Mouse (Mus musculus) heart, adult 18-20 months (tissue): ENCODE measurements at regions not wholly inside any gene's neighbourhood (a gene's known extent, or its start where the extent isn't known, plus 50 kb on each side); places are given as distances from the start of the nearest gene placed in this dataset.
A peak's percentile ranks its signal among the peaks of the same experiment; 100 is the strongest.

ENCODE experiments used
- DNase-seq, 2 experiments: peaks; one replicate each; pipeline ENCODE4 v3.0.0; 2021 to 2022; ENCODE audit warnings: mixed read lengths in 1 of 2

GRCm38 (mm10) chr16:62681880-62682279 lies 104.7 kb downstream of the Nsun3 start:
- no peak for DNase-seq

- no peak for DNase-seq
These were observed 109.8 kb downstream of the Nsun3 start for GRCm38 (mm10) chr16:62676815-62677214.

DNA sequence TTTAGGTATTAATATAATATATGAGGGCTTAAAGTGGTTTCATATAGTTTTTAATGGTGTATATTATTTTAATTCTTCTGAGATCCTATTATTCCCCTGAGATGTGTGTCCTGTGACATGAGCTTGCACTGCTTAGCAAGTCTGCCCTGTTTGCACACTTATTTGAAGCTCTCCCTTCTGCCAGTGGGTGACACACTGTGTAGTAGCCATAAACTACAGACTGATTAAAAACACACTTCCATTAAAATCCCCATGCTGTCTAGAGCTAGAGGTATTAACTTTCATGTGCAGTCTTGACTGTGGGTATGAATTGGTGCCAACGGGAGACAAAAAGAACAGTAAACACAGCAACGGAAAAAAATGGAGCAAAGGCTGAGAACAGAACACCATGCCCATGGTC lies 129.2 kb downstream of the Nsun3 start:
- no peak for DNase-seq

DNA sequence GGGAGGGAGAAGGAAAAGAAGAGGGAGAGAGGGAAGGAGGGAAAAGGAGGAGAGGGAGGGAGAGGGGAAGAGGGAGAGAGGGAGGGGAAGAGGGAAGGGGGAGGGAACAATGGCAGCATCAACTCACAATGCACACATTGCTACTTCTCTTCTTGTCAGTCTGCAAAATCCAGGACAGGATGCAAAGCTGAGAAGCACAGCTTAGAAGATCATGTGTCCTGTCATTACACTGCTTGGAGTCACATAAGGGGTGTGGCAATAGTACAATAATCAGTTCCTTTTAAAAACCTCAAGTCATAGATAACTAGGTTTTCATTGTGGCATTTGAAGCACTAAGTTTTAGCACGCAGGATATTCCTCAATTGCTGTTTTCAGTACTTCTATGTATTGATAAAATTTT lies 132.2 kb downstream of the Nsun3 start:
- no peak for DNase-seq

DNA sequence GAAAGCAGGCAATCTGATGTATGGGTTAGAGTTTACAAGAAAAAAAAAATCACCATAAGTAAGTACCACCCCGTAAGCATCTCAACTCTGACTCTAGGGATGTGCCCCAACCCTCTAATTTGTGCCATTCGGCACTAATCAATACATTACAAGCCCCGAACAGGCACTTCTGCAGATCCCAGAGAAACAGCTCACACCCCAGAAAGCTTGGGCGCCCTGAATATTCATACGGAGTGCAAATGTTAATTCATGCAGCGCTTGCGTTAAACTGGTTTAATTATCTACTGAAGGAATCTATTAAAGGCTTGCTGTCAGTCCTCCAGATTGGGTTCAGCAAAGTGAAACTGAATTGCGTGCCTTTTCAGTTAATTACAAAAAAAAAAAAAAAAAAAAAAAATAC lies 132.8 kb downstream of the Nsun3 start:
- no peak for DNase-seq

- no peak for DNase-seq
These were observed 133.7 kb downstream of the Nsun3 start for GRCm38 (mm10) chr16:62652769-62653465.

DNA sequence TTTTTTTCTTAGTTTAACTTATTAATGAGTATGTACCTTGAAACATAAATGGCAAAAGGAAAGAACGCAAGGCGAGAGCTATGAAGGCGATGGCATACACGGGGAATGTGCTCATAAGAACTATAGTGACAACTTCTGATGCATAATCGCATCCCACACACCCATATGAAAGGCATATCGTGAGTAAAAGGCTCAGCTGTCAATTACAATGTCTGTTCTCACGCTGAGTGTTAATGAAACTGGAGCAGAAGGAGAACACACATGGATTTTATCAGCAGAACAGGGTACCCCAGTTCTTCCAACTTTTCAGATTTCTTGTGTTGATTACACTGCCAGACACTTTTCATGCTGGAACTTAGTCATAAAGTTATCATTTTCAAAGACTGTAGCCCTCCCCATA lies 135.8 kb downstream of the Nsun3 start:
- DNase-seq: no peak

DNA sequence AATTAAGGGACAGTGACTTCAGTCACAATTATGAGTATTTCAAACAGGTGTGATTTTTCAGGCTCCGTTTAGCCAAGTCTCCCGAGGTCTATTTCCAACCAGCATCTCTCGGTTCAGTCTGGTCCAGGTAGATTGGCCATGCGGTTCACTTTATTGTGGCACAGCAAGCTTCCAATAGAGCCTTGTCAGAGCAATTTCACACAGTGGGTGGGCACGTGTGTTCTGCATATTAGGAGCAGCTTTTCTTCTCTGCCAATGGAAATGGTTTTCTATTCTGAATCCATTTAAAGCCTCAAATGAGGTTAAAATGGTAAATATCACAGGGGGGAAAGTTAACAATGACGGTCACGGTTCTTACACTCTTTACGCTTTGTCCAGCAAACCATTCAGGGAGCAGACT lies 138.3 kb downstream of the Nsun3 start:
- no peak for DNase-seq

DNA sequence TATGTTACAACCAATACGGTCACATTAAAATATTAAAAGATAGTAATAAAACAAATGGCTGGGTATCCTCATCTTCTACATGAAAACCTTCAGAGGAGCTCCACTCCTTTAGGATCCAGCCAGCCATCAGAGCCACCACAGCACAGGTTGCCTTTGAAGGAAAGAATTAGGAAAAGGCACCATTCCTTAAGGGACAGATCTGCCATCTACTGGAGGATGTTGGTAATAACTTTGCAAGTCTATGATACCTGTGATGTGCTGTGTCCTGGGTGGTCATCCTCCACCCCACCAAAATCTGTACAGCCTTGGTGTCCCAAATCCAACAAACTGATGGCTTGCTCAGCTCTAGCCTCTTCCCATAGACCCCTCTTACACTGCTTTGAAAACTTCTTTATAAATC lies 140.5 kb downstream of the Nsun3 start:
- peak in 1 of 2 experiments; percentile 8 for DNase-seq

DNA sequence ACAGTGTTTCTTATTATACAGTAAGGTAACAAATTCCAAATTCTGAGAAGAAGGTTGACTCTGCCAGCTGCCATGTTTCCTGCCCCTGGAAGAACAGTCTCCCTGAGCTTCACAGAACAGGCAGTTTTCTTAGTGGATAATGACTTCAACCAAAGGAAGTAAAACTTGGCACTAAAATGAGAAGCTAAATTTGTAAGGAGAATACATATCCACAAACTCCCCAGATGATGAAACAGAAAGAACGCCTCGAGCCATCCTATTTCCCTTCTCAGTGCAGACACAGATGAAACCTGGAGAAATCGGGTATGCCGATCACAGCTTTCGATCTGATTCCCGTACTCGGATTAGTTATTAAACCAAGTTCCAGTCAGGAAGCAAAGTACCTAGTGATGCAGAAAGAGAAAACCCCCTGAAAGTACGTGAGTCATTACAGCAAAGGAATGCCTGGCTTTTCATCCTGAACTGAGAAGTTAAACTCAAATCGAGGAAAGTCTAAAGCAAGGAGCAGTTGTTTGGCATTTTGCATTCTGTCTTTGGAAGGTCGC lies 143.7 kb downstream of the Nsun3 start:
- no peak for DNase-seq

DNA sequence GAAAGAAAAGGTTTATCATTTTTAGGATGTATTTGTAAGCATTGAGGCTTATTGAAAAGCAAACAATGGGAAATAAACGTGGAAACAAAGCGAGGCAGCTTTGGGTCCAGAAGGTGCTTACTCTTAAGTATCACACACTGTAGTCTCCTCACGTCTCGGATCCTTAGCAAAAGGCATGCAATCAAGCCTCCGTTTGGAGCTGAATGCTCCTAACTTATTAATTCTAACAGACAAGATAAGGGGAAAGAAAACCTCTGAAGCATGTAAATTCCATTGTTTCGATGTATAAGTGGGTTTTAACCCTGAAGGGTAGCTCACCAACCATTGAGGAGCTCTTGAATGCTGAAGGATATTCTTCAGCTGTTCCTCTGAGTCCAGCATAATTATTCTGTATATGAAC lies 162.7 kb downstream of the Nsun3 start:
- DNase-seq: no peak

DNA sequence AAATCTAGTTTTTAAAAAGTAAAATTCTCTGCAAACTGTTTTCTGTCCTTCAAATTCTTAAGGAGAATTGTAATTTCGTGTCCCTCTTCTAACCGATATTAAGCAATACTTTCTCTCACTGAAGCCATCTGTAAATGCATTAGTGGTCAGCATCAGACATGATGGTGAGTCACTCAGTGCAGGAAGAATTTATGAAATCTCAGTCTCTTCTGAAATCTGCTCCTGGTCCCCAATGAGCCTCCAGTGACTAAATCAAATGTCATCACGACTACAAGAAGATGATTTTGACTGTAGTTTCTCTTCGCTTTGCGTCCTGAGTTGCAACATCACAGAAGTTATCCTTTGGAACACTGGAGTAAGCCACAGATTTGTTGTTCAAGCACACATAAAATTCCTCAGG lies 175.7 kb downstream of the Nsun3 start:
- DNase-seq: no peak

DNA sequence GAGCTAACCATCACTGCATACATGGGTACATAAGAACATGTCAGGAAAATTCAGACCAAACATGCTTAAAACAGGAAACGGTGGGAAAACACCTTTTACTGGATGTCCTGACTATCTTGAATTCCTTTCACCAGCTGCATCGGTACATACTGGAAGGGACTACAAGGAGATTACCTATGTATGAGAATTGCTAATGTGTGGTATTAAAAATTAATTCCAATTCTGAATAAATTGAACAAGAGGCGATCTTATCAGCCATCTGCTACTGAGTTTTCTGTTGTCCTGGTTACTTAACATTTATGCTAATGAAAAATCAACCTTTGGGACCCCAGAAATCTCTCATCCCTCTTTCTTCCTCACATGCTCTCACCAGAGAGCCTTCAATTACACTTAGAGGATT lies 178.0 kb downstream of the Nsun3 start:
- no peak for DNase-seq

DNA sequence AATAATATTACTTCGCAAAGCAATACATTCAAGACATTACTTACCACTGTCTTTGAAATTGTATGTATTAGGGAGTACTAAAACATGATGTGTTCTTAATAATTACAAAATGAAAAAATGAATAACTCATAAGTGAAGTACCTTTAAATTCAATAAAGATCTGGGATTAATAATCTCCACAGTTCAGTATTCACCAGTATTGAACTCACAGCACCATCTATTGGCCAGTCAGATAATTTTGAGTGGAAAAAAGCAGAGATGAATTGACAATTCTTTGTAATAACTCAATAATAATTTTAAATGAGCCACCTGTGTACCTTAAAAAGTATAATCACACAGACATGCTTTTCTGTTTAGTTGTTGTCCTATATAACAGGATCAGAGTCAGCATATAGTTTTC lies 180.7 kb downstream of the Nsun3 start:
- DNase-seq: no peak

DNA sequence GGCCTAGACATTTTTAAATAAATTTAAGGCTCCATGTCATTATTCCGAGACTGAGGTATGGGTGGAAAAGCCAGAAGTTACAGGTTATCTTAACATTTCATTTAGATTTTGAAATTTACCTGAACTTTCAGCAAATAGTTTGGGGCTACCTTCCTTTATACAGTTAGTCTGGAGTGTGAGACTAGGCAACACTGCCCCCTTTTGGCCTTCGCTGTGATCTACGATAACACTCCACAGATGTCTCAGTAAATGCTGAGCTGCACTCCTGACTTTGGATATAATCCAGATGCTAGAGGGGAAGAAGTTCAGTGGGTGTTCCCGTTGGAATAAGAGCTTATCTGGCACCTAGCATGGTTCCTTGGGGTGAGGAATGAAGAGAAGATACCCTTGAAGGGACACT lies 224.6 kb downstream of the Nsun3 start:
- DNase-seq: peak; percentile 1 to 29

- DNase-seq: no peak
These were observed 243.5 kb downstream of the Nsun3 start for GRCm38 (mm10) chr16:62543156-62543555.

GRCm38 (mm10) chr16:62537730-62538479 lies 248.7 kb downstream of the Nsun3 start:
- DNase-seq: no peak

DNA sequence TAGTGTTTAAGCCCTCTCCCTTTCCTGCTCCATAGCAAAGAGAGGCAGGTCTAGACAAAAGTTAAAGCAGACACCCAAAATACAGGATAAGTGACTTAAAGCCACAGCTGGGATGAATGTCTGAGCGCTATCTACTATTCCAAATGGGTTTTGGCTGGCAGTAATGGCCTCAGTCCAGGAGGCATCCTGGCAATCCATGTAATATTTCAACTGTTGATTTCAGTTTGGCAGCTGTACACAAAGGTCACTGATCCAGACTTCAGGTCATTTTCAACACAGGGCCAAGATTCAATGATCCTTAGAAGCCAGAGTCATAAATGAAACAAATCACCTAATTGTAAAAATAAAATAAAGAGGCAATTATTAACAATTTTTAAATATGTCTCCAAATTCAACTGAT lies 277.3 kb downstream of the Nsun3 start:
- DNase-seq: peak; percentile 41 to 44

- peak; percentile 2 to 29 for DNase-seq
These were observed 279.7 kb downstream of the Nsun3 start for GRCm38 (mm10) chr16:62506725-62507482.

- DNase-seq: no peak
These were observed 285.7 kb downstream of the Nsun3 start for GRCm38 (mm10) chr16:62500870-62501269.

- DNase-seq: no peak
These were observed 286.3 kb downstream of the Nsun3 start for GRCm38 (mm10) chr16:62500334-62500733.

- no peak for DNase-seq
These were observed 287.9 kb downstream of the Nsun3 start for GRCm38 (mm10) chr16:62498761-62499160.

DNA sequence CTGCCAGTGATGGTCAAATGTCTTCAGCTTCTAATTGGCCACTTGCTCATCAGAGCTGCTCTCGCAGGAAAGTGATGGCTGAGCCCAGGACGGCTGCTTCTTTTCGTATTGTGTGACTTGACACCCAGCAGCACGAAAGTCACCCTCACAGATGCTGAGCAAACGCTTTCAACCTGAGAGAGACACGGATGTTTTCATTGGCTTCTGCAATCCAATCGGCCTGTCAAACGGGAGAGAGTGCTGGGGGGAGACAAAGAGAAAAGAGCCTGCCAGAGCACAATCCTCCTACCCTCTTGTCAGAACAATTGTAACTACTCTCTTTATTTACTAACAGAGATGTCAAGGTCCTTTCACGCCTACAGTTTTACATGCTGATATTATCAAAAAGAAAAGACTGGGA lies 289.9 kb downstream of the Nsun3 start:
- DNase-seq: no peak
